Mouse (Mus musculus): ENCODE data around the gene Tfcp2. TPM values are rescaled to one million over a fixed set of nuclear protein-coding genes. Genes with fewer than 3 reads are reported as not detected.

The Tfcp2 gene
- total RNA-seq, 1 experiment = 13.6 TPM

DNA sequence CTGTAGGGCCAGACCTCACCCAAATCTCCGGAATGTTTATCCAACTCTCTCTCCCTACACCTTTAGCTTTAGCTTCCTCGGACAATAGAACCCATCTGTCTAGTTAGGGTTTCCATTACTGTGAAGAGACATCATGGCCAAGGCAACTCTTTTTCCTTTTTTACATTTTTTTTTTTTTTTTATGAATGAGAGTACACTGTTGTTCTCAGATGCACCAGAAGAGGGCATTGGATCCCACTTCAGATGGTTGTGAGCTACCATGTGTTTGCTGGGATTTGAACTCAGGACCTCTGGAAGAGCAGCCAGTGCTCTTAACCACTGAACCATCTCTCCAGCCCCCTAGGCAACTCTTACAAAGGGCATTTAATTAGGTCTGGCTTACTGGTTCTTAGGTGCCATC is 86.4 kb downstream of the Tfcp2 start:
- Histone ChIP-seq H3K9ac (ENCODE audit: insufficient read depth, low read depth, low read length, poor library complexity, severe bottlenecking) (no peak overlapping the region), H3K36me3 (ENCODE audit: control insufficient read depth, insufficient read depth, low read length, poor library complexity, severe bottlenecking) (no peaks in the 10 kb centered on the region), H3K9me3 (ENCODE audit: control insufficient read depth, insufficient read depth, low read depth, low read length) (no peaks in the 10 kb centered on the region), H3K27ac (ENCODE audit: insufficient read depth, low read depth, low read length, poor library complexity, severe bottlenecking) (no peak overlapping the region), H3K4me3 (ENCODE audit: insufficient read depth in 1 of 2, low read depth in 1 of 2, low read length in 2 of 2, poor library complexity in 1 of 2, severe bottlenecking in 1 of 2) (no peak overlapping the region), H3K4me1 (ENCODE audit: control insufficient read depth in 2 of 2, insufficient read depth in 2 of 2, low read length in 2 of 2, poor library complexity in 1 of 2) (peaks cover 0 to 9% of the 10 kb centered on the region in 2 experiments; a peak in 2 of 4 replicates)
- TF ChIP-seq MAFK (IDR thresholded peaks at IDR 0.05; ENCODE audit: insufficient read depth, low read depth, low read length) (no peak), HCFC1 (IDR thresholded peaks at IDR 0.05; ENCODE audit: borderline replicate concordance, insufficient read depth, low read length) (no peak), ZC3H11A (IDR thresholded peaks at IDR 0.05; ENCODE audit: borderline replicate concordance, low read depth, low read length) (no peak)
- in situ Hi-C loops (cut with MboI; ENCODE audit: low sequenced_read_pairs in 2 of 2, unreplicated experiment in 2 of 2) = no loop called here
- DNase-seq (ENCODE audit: low read depth, low spot score) = no peak

DNA sequence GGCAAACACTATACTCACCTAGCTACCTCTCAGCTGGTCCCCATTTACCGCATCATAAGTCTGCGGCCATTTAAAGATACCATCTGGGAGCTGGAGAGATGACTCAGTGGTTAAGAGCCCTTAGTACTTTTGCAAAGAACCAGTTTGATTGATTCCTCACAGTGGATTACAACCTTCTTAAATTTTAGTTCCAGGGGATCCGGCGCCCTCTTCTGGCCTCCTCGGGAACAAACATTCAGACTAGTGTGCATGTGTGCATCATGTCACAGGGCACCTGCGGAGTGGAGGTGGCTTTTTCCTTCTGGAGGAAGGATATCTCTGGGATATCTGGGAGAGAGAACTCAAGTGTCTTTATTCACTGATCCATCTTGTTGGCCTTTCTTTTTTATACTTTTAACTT is 88.1 kb downstream of the Tfcp2 start:
- DNase-seq (ENCODE audit: low read depth, low spot score) = peak; percentile 72
- in situ Hi-C loops (cut with MboI; ENCODE audit: low sequenced_read_pairs in 2 of 2, unreplicated experiment in 2 of 2) = no loop called here
- H3K9me3 ChIP-seq (ENCODE audit: control insufficient read depth, insufficient read depth, low read depth, low read length) = no peaks in the 10 kb centered on the region
- TF ChIP-seq HCFC1 (IDR thresholded peaks at IDR 0.05; ENCODE audit: borderline replicate concordance, insufficient read depth, low read length) (no peak), ZC3H11A (IDR thresholded peaks at IDR 0.05; ENCODE audit: borderline replicate concordance, low read depth, low read length) (peak; percentile 46; the same call in 1 of the 2 replicates)
- H3K36me3 ChIP-seq (ENCODE audit: control insufficient read depth, insufficient read depth, low read length, poor library complexity, severe bottlenecking) = no peaks in the 10 kb centered on the region
- no peak overlapping the region for H3K27ac ChIP-seq (ENCODE audit: insufficient read depth, low read depth, low read length, poor library complexity, severe bottlenecking)
- H3K4me1 ChIP-seq (ENCODE audit: control insufficient read depth in 2 of 2, insufficient read depth in 2 of 2, low read length in 2 of 2, poor library complexity in 1 of 2) = peaks cover 0 to 7% of the 10 kb centered on the region in 2 experiments; a peak in 2 of 4 replicates
- no peak overlapping the region for H3K9ac ChIP-seq (ENCODE audit: insufficient read depth, low read depth, low read length, poor library complexity, severe bottlenecking)
- H3K4me3 ChIP-seq (ENCODE audit: insufficient read depth in 1 of 2, low read depth in 1 of 2, low read length in 2 of 2, poor library complexity in 1 of 2, severe bottlenecking in 1 of 2) = no peak overlapping the region

DNA sequence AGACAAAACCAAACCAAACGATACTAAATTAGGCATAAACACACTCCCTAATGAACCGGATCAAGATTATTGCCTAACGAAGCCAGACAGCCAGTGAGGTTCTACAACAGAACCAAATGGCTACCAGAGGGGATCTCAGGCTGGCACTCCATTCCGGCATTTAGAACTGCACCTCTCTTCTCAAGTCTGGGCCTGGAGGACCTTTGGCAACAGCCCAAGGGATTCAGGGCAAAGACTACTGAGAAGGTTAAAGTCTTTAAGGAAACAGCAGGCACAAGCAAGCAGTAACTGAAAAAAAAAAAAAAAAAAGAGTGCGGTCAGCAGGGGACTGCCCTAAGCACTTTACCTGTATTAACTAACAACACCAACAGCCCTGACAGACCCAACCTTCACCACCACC is 89.7 kb downstream of the Tfcp2 start:
- DNase-seq (ENCODE audit: low read depth, low spot score) = no peak
- in situ Hi-C loops (cut with MboI; ENCODE audit: low sequenced_read_pairs in 2 of 2, unreplicated experiment in 2 of 2) = no loop called here
- peaks cover 0 to 5% of the 10 kb centered on the region in 2 experiments; a peak in 2 of 4 replicates for H3K4me1 ChIP-seq (ENCODE audit: control insufficient read depth in 2 of 2, insufficient read depth in 2 of 2, low read length in 2 of 2, poor library complexity in 1 of 2)
- H3K9ac ChIP-seq (ENCODE audit: insufficient read depth, low read depth, low read length, poor library complexity, severe bottlenecking) = no peak overlapping the region
- no peak for TF ChIP-seq CHD2 (IDR thresholded peaks at IDR 0.05; ENCODE audit: low read depth, low read length)
- no peak for TF ChIP-seq ZNF384 (IDR thresholded peaks at IDR 0.05; ENCODE audit: low read depth, low read length)
- no peak for TF ChIP-seq HCFC1 (IDR thresholded peaks at IDR 0.05; ENCODE audit: borderline replicate concordance, insufficient read depth, low read length)
- no peak for TF ChIP-seq ZC3H11A (IDR thresholded peaks at IDR 0.05; ENCODE audit: borderline replicate concordance, low read depth, low read length)
- TF ChIP-seq MAFK (IDR thresholded peaks at IDR 0.05; ENCODE audit: insufficient read depth, low read depth, low read length) = no peak
- H3K36me3 ChIP-seq (ENCODE audit: control insufficient read depth, insufficient read depth, low read length, poor library complexity, severe bottlenecking) = no peaks in the 10 kb centered on the region
- no peaks in the 10 kb centered on the region for H3K9me3 ChIP-seq (ENCODE audit: control insufficient read depth, insufficient read depth, low read depth, low read length)
- no peak overlapping the region for H3K27ac ChIP-seq (ENCODE audit: insufficient read depth, low read depth, low read length, poor library complexity, severe bottlenecking)
- H3K4me3 ChIP-seq (ENCODE audit: insufficient read depth in 1 of 2, low read depth in 1 of 2, low read length in 2 of 2, poor library complexity in 1 of 2, severe bottlenecking in 1 of 2) = no peak overlapping the region

DNA sequence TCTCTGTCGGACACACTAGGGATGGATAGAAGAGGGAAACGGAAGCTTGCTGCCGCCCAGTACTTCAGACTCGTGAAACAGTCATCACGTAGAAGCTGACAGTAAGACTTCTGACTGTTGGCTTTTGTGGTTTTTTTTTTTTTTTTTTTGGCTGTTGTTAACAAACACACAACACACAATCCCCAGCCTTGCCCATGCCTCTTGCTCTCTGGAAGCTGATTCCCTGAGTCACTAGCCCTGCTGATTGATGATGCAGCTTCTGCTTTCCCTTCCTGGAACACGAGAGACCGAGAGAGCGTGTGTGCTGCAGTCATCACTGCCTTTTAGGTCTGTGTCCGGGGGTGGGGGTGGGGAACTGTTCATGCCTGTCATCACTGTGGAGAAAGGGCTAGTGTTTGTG is 90.2 kb downstream of the Tfcp2 start:
- no peaks in the 10 kb centered on the region for H3K36me3 ChIP-seq (ENCODE audit: control insufficient read depth, insufficient read depth, low read length, poor library complexity, severe bottlenecking)
- no peaks in the 10 kb centered on the region for H3K9me3 ChIP-seq (ENCODE audit: control insufficient read depth, insufficient read depth, low read depth, low read length)
- TF ChIP-seq ZC3H11A (IDR thresholded peaks at IDR 0.05; ENCODE audit: borderline replicate concordance, low read depth, low read length) (no peak), MAFK (IDR thresholded peaks at IDR 0.05; ENCODE audit: insufficient read depth, low read depth, low read length) (no peak), HCFC1 (IDR thresholded peaks at IDR 0.05; ENCODE audit: borderline replicate concordance, insufficient read depth, low read length) (no peak), ZNF384 (IDR thresholded peaks at IDR 0.05; ENCODE audit: low read depth, low read length) (no peak), CHD2 (IDR thresholded peaks at IDR 0.05; ENCODE audit: low read depth, low read length) (no peak)
- in situ Hi-C loops (cut with MboI; ENCODE audit: low sequenced_read_pairs in 2 of 2, unreplicated experiment in 2 of 2) = no loop called here
- peaks cover 0 to 5% of the 10 kb centered on the region in 2 experiments; a peak in 2 of 4 replicates for H3K4me1 ChIP-seq (ENCODE audit: control insufficient read depth in 2 of 2, insufficient read depth in 2 of 2, low read length in 2 of 2, poor library complexity in 1 of 2)
- no peak overlapping the region for H3K9ac ChIP-seq (ENCODE audit: insufficient read depth, low read depth, low read length, poor library complexity, severe bottlenecking)
- no peak overlapping the region for H3K4me3 ChIP-seq (ENCODE audit: insufficient read depth in 1 of 2, low read depth in 1 of 2, low read length in 2 of 2, poor library complexity in 1 of 2, severe bottlenecking in 1 of 2)
- no peak for DNase-seq (ENCODE audit: low read depth, low spot score)
- H3K27ac ChIP-seq (ENCODE audit: insufficient read depth, low read depth, low read length, poor library complexity, severe bottlenecking) = no peak overlapping the region

DNA sequence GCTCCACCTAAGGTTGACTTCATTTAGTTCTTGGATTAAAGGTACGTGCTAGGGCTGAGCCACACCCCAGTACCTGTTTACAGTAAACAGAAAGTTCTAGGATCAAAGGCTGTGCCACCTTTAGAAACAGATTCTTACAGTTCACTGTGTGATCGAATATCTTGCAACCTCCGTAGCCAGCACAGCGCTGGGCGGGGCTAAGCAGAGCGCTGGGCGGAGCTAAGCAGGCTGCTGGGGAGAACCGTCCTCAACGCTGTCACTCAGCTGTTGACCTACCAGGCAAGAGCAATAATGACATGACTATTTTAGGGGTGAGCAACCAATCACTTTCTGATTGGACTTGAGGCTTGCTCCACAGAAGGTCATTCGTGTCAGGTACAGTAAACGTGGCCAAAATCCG is 90.9 kb downstream of the Tfcp2 start:
- no peak overlapping the region for H3K27ac ChIP-seq (ENCODE audit: insufficient read depth, low read depth, low read length, poor library complexity, severe bottlenecking)
- no peak overlapping the region for H3K9ac ChIP-seq (ENCODE audit: insufficient read depth, low read depth, low read length, poor library complexity, severe bottlenecking)
- H3K4me3 ChIP-seq (ENCODE audit: insufficient read depth in 1 of 2, low read depth in 1 of 2, low read length in 2 of 2, poor library complexity in 1 of 2, severe bottlenecking in 1 of 2) = peak overlapping the region in 1 of 2 experiments; percentile 25; a peak in 2 of 4 replicates
- TF ChIP-seq HCFC1 (IDR thresholded peaks at IDR 0.05; ENCODE audit: borderline replicate concordance, insufficient read depth, low read length) (no peak), MAFK (IDR thresholded peaks at IDR 0.05; ENCODE audit: insufficient read depth, low read depth, low read length) (no peak), CHD2 (IDR thresholded peaks at IDR 0.05; ENCODE audit: low read depth, low read length) (no peak), ZNF384 (IDR thresholded peaks at IDR 0.05; ENCODE audit: low read depth, low read length) (no peak), ZC3H11A (IDR thresholded peaks at IDR 0.05; ENCODE audit: borderline replicate concordance, low read depth, low read length) (no peak)
- H3K36me3 ChIP-seq (ENCODE audit: control insufficient read depth, insufficient read depth, low read length, poor library complexity, severe bottlenecking) = no peaks in the 10 kb centered on the region
- H3K4me1 ChIP-seq (ENCODE audit: control insufficient read depth in 2 of 2, insufficient read depth in 2 of 2, low read length in 2 of 2, poor library complexity in 1 of 2) = peaks cover 0 to 5% of the 10 kb centered on the region in 2 experiments; a peak in 2 of 4 replicates
- in situ Hi-C loops (cut with MboI; ENCODE audit: low sequenced_read_pairs in 2 of 2, unreplicated experiment in 2 of 2) = no loop called here
- H3K9me3 ChIP-seq (ENCODE audit: control insufficient read depth, insufficient read depth, low read depth, low read length) = no peaks in the 10 kb centered on the region
- DNase-seq (ENCODE audit: low read depth, low spot score) = no peak

Data from ES-E14 (cell line).